Mouse (Mus musculus) hindbrain, embryonic 10.5 days (tissue): ENCODE results near the gene Slc37a4. TPM values are rescaled to one million over a fixed set of nuclear protein-coding genes. Genes with fewer than 3 reads are reported as not detected.
"Not testable (repeated sequence)": the region's sequence is repeated elsewhere in the genome, so short reads cannot be mapped to it uniquely, and the experiment has no call there.

ENCODE experiments used
- DNase-seq: peaks from one replicate; pipeline ENCODE4 v3.0.0-alpha.2; 2017; ENCODE audit warnings: low spot score
- H3K27ac ChIP-seq: fragments of 300-500 bp; sonication (generic); 2 replicates; pipeline ENCODE4 v1.5.1; 2016; ENCODE audit warnings: mild to moderate bottlenecking, moderate library complexity
- H3K27me3 ChIP-seq: fragments of 300-500 bp; sonication (generic); 2 replicates; pipeline ENCODE4 v1.6.1; 2016; ENCODE audit warnings: mild to moderate bottlenecking; ENCODE audit not compliant: poor library complexity, insufficient read depth, severe bottlenecking
- H3K36me3 ChIP-seq: fragments of 300-500 bp; sonication (generic); 2 replicates; pipeline ENCODE4 v1.6.1; 2016; ENCODE audit warnings: mild to moderate bottlenecking, moderate library complexity
- H3K4me1 ChIP-seq: fragments of 300-500 bp; sonication (generic); replicated peaks from 2 replicates; pipeline ENCODE4 v1.6.1; 2016; ENCODE audit warnings: mild to moderate bottlenecking
- H3K4me3 ChIP-seq: fragments of 300-500 bp; sonication (generic); 2 replicates; pipeline ENCODE4 v1.5.1; 2016; ENCODE audit warnings: mild to moderate bottlenecking, moderate library complexity
- H3K9me3 ChIP-seq: fragments of 300-500 bp; sonication (generic); 2 replicates; pipeline ENCODE4 v1.6.1; 2016; ENCODE audit warnings: mild to moderate bottlenecking, moderate library complexity
- WGBS: fragments of 180-500 bp; shearing (Covaris S2); methylation state at CpG from one replicate; pipeline ENCODE4 v1.1.7; 2016; 5-methylcytosine and 5-hydroxymethylcytosine counted together
- polyA plus RNA-seq: library from polyadenylated mRNA; unstranded; fragments of >200 nt; fragmentation: Nextera tagmentation; extraction: Ambion mirVana; gene quantifications from 2 replicates; pipeline ENCODE4 v1.2.1, GENCODE M21; 2016

The Slc37a4 gene
- polyA plus RNA-seq, 1 experiment from 2014 or later = 28.9 TPM

DNA sequence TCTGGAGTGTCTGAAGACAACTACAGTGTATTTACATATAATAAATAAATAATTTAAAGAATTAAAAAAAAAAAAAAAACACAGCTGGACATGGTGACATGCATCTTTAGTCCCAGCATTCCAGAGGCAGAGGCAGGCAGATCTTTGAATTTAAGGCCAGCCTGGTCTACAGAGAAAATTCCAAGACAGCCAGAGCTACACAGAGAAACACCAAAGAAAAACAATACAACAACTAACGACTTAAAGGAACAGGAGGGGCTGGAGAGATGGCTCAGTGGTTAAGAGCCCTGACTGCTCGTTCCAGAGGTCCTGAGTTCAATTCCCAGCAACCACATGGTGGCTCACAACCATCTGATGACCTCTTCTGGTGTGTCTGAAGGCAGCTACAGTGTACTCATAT is 19.3 kb upstream of the Slc37a4 start:
- not testable (repeated sequence) for DNase-seq, H3K27ac ChIP-seq, H3K9me3 ChIP-seq, H3K27me3 ChIP-seq, H3K4me3 ChIP-seq
- WGBS = 93% methylated on average over 2 of the region's 2 CpGs
- Histone ChIP-seq H3K36me3 (peaks cover 20% of the 10 kb centered on the region), H3K4me1 (peaks cover 27% of the 10 kb centered on the region)

DNA sequence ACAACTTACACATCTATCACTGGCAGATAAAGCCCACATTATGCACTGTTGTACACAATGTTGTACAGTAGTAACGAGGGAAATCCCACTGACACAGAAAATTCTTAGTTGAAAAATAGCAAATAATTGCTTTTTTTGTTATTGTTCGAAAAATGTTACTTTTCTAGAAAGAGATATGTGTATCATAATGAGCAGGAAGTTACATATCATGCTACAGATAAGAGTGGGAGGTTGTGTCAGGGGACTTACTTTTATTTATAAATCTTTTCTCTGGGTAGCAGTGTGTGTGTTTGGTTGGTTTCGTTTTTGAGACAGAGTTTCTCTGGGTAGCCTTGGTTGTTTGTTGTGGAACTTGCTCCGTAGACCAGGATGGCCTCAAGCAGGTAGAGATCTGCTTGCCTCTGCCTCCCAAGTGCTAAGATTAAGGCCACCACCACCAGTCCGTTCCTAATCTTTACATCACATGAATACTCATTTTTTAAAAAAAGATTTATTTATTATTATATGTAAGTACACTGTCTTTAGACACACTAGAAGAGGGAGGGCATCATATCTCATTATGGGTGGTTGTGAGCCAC is 18.4 kb upstream of the Slc37a4 start:
- Histone ChIP-seq H3K27me3 (no peaks in the 10 kb centered on the region), H3K9me3 (no peaks in the 10 kb centered on the region), H3K4me3 (peak overlapping the region; percentile 79), H3K36me3 (peaks cover 29% of the 10 kb centered on the region), H3K4me1 (peaks cover 27% of the 10 kb centered on the region), H3K27ac (peak overlapping the region; percentile 95)
- no peak for DNase-seq
- 90% methylated on average over 5 of the region's 5 CpGs for WGBS

DNA sequence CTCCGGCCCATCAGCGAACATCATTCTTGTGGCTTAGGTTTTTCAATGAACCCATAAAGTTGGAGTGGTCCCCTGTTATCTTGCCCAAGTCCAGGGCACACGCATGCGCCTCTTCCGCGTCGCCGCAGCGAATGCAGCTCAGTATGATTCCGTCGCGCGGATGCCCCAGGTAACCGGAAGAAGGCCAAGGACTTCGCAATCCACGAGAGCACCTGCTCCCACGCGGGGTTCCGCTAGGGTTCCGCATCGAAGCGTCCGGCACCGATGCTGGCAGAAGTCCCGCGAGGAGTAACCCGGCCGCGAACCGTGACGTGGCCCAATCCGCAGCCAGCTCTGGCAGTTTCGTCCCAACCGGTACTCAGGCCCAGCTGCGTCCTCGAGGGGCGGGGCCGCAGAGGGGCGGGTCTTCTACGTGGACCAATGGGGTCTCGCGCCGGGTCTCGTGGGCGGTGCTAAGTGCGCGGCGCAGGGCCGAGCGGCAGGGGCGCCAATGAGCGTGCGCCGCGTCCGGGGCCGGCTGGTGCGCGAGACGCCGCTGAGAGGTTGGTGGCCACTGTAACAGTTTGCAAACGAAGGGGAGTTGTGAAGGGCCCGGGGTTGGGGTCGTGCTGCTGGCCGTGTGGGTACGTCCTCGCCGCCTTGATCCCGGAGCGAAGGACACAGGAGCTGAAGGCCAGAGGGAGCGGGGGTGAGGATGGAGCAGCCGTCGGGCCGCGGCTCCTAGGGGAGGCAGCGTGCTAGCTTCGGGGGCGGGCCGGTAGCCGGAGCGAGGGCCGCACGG is 17.4 kb upstream of the Slc37a4 start, which contains the start of gene Hyou1:
TSS of gene Hyou1 (plus strand) at position 437 of the 781 bp plus-strand sequence.
- no peaks in the 10 kb centered on the region for H3K9me3 ChIP-seq
- H3K27me3 ChIP-seq = no peaks in the 10 kb centered on the region
- peaks cover 39% of the 10 kb centered on the region for H3K36me3 ChIP-seq
- H3K27ac ChIP-seq = peak within 1 kb of the TSS; percentile 95
- under 1% methylated on average over 83 of the region's 83 CpGs for WGBS
- peak within 1 kb of the TSS; percentile 79 for H3K4me3 ChIP-seq
- H3K4me1 ChIP-seq = peaks cover 27% of the 10 kb centered on the region
- peak; percentile 100 for DNase-seq

DNA sequence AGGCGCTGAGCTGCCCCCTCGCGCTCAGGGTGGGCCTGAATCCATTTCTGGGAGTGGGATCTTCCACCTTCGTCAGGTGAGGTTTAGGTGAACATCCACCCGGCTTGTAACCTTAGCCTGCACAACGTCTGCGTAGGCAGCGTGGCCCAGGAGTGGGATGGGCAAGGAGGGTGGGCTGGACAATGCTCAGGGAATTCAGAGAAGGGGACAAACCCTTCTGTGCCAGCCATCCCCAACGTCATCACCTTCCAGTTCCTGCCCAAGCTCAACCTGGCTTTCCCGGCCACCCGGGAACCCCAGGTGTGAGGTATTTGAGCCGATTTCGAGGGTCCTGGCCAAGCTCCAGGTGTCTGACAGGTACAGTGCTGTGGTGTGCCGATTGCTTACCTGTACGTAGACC is 16.8 kb upstream of the Slc37a4 start:
- H3K4me3 ChIP-seq = peak overlapping the region; percentile 79
- WGBS = 10% methylated on average over 15 of the region's 15 CpGs
- peaks cover 45% of the 10 kb centered on the region for H3K36me3 ChIP-seq
- no peaks in the 10 kb centered on the region for H3K27me3 ChIP-seq
- H3K9me3 ChIP-seq = no peaks in the 10 kb centered on the region
- H3K4me1 ChIP-seq = peaks cover 27% of the 10 kb centered on the region
- H3K27ac ChIP-seq = peak overlapping the region; percentile 95
- DNase-seq = no peak

DNA sequence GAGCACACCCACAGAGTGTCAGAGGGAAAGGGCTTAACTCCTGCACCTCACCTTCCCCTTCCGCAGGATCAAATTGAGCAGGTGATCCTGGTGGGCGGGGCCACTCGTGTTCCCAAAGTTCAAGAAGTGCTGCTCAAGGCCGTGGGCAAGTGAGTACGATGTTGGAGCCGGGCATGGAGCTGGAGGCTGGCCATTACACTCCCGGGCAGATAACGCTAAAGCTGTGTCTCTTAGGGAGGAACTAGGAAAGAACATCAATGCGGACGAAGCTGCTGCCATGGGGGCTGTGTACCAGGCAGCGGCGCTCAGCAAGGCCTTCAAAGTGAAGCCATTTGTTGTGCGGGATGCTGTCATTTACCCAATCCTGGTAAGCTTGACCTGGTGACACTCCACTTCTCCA is 12.1 kb upstream of the Slc37a4 start:
- Histone ChIP-seq H3K27me3 (no peaks in the 10 kb centered on the region), H3K9me3 (no peaks in the 10 kb centered on the region), H3K4me1 (peaks cover 16% of the 10 kb centered on the region), H3K4me3 (no peak overlapping the region), H3K36me3 (peaks cover 93% of the 10 kb centered on the region), H3K27ac (no peak overlapping the region)
- WGBS = 92% methylated on average over 13 of the region's 13 CpGs
- DNase-seq = no peak

DNA sequence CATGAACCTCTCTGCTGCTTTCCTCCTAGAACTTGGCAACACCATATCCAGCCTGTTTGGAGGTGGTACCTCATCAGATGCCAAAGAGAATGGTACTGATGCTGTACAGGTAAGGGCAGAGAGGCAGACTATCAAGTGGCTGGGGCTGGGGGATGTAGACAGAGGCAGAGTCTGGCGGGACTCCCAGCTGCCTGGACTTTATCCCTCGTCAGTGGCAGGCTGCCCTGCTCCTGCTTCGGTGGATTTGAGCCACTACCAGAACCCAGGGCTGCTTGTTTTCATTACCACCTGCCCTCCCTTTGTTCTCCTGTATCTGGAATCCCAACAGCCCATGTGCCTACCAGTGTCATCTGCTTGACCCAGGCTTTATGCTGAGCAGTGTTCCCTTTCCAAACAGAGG is 9.4 kb upstream of the Slc37a4 start:
- whole genome bisulfite sequencing = 87% methylated on average over 3 of the region's 3 CpGs
- H3K4me3 ChIP-seq = no peak overlapping the region
- H3K27me3 ChIP-seq = no peaks in the 10 kb centered on the region
- H3K27ac ChIP-seq = no peak overlapping the region
- DNase-seq = no peak
- peaks cover 99% of the 10 kb centered on the region for H3K36me3 ChIP-seq
- no peaks in the 10 kb centered on the region for H3K4me1 ChIP-seq
- H3K9me3 ChIP-seq = no peaks in the 10 kb centered on the region

DNA sequence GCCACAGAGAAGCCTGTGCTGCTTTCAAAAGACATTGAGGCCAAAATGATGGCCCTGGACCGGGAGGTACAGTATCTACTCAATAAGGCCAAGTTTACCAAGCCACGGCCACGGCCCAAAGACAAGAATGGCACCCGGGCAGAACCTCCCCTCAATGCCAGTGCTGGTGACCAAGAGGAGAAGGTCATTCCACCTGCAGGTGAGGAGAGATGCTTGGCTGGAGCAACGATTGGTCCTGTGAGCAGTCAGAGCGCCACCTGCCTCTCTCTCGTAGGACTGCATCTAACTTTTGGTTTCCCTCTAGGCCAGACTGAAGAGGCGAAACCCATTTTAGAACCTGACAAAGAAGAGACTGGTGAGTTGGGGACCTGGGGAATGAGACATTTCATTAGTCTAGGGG is 7.4 kb upstream of the Slc37a4 start:
- H3K36me3 ChIP-seq = peaks cover 88% of the 10 kb centered on the region
- H3K27ac ChIP-seq = no peak overlapping the region
- H3K27me3 ChIP-seq = no peaks in the 10 kb centered on the region
- H3K4me1 ChIP-seq = no peaks in the 10 kb centered on the region
- peak; percentile 38 for DNase-seq
- H3K9me3 ChIP-seq = no peaks in the 10 kb centered on the region
- 66% methylated on average over 8 of the region's 8 CpGs for WGBS
- no peak overlapping the region for H3K4me3 ChIP-seq

DNA sequence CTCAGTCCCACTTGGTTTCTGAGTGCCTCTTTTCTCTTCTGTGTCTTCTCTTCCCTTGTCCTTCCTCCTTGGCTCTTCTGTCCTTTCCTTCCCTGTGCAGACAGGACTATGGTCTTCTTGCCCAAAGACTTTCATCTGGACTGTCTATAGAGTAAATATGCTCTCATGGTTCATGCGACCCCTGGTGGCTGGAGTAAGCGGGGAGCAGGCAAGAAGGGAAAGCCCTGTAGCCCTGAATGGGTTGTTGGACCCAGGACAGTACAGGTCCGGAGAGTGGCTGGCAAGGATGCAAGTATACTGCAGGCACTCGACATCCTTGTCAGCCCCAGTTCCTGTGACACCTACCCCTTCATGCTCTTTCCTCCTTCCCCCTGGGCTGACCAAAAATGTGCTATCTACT is 5.2 kb upstream of the Slc37a4 start:
- 45% methylated on average over 4 of the region's 4 CpGs for whole genome bisulfite sequencing
- peaks cover 66% of the 10 kb centered on the region for H3K36me3 ChIP-seq
- H3K9me3 ChIP-seq = no peaks in the 10 kb centered on the region
- DNase-seq = peak; percentile 71
- no peak overlapping the region for H3K27ac ChIP-seq
- peaks cover 5% of the 10 kb centered on the region; the same call in 1 of the 2 replicates for H3K4me1 ChIP-seq
- no peaks in the 10 kb centered on the region for H3K27me3 ChIP-seq
- H3K4me3 ChIP-seq = no peak overlapping the region

DNA sequence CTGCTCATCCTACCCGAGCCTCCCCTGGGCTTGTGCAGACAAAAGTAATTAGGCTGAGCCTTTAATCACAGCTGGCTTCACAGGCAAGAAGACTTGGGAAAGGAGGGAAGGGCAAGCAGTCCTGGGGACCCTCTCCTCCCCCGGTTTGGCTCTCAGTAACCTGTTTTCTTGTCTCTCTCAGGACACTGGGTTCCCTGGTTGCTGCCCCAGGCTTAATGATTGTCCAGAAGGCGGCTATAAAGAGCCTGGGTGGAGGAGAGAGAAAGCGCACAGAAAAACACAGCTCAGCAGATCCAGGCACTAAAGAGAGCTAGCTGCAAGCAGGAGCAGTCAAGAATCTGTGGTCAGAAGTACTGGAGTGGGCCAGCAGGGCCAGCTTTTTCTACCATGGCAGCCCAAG is 1.4 kb downstream of the Slc37a4 start:
- H3K27ac ChIP-seq = peak overlapping the region; percentile 90
- 25% methylated on average over 4 of the region's 4 CpGs for WGBS
- no peak for DNase-seq
- no peaks in the 10 kb centered on the region; the same call in 1 of the 2 replicates for H3K27me3 ChIP-seq
- peaks cover 47% of the 10 kb centered on the region for H3K36me3 ChIP-seq
- peak overlapping the region; percentile 86 for H3K4me3 ChIP-seq
- H3K4me1 ChIP-seq = peaks cover 31% of the 10 kb centered on the region
- H3K9me3 ChIP-seq = no peaks in the 10 kb centered on the region

DNA sequence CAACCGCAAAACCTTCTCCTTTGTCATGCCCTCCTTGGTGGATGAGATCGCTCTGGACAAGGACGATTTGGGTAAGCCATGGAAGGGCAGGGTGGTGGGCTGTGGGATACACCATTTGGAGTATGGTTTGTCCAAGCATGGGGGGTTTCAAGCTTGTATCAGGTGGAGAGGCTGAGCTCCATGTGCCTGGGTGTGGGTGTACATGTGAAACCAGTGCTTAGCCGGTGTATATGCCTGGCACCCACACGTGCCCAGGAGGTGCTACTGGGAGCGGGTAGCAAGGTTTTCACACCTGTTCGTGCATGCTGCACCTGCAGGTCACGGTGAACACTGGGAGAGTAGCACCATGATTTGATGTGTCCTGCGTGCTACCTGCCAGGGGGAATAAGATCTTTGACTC is 1.9 kb downstream of the Slc37a4 start:
- DNase-seq = no peak
- Histone ChIP-seq H3K9me3 (no peaks in the 10 kb centered on the region), H3K4me1 (peaks cover 31% of the 10 kb centered on the region), H3K27ac (peak overlapping the region; percentile 90), H3K27me3 (no peaks in the 10 kb centered on the region; the same call in 1 of the 2 replicates), H3K4me3 (peak overlapping the region; percentile 86; the same call in 1 of the 2 replicates), H3K36me3 (peaks cover 51% of the 10 kb centered on the region)
- WGBS = 88% methylated on average over 9 of the region's 9 CpGs

DNA sequence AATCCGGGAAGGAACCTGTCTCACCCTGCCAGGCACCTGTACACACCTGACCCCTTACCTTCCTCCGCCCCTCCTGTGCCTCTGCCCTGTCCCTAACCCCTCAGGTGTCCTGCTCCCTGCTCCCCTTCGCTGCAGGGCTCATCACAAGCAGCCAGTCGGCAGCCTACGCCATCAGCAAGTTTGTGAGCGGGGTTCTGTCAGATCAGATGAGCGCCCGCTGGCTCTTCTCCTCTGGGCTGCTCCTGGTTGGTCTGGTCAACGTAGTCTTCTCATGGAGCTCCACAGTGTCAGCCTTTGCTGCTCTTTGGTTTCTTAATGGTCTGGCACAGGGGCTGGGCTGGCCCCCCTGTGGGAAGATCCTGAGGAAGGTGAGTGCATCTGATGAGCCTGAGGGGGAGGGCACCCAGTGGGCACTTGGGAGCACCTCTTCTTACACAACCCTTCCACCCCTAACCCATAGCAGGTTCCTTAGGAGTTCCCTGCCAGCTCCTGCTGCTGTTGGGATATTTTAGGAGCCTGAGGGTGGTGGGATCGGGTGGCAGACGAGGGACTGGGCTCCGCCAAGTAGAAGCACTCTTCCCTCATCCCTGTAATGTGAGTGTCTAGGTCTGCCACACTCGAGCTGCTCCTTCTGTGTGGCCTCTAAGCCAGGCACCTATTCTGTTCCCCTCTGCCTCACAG is 2.6 kb downstream of the Slc37a4 start:
- WGBS = 85% methylated on average over 13 of the region's 13 CpGs
- peaks cover 58% of the 10 kb centered on the region for H3K36me3 ChIP-seq
- H3K27ac ChIP-seq = no peak overlapping the region
- H3K9me3 ChIP-seq = no peaks in the 10 kb centered on the region
- no peak for DNase-seq
- no peaks in the 10 kb centered on the region; the same call in 1 of the 2 replicates for H3K27me3 ChIP-seq
- peak overlapping the region; percentile 18 for H3K4me3 ChIP-seq
- peaks cover 31% of the 10 kb centered on the region for H3K4me1 ChIP-seq

DNA sequence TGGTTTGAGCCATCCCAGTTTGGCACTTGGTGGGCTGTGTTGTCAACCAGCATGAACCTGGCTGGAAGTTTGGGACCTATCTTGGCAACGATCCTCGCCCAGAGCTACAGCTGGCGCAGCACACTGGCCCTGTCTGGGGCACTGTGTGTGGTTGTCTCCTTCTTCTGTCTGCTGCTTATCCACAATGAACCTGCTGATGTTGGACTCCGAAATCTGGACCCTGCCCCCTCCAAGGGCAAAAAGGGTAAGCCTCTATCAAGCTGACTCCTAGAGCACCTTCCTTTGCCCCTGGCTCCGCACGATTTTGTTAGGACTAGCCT is 3.1 kb downstream of the Slc37a4 start:
- H3K4me3 ChIP-seq = no peak overlapping the region
- H3K9me3 ChIP-seq = no peaks in the 10 kb centered on the region
- no peak overlapping the region for H3K27ac ChIP-seq
- H3K36me3 ChIP-seq = peaks cover 63% of the 10 kb centered on the region
- 91% methylated on average over 6 of the region's 6 CpGs for WGBS
- no peak for DNase-seq
- no peaks in the 10 kb centered on the region; the same call in 1 of the 2 replicates for H3K27me3 ChIP-seq
- H3K4me1 ChIP-seq = peaks cover 31% of the 10 kb centered on the region

DNA sequence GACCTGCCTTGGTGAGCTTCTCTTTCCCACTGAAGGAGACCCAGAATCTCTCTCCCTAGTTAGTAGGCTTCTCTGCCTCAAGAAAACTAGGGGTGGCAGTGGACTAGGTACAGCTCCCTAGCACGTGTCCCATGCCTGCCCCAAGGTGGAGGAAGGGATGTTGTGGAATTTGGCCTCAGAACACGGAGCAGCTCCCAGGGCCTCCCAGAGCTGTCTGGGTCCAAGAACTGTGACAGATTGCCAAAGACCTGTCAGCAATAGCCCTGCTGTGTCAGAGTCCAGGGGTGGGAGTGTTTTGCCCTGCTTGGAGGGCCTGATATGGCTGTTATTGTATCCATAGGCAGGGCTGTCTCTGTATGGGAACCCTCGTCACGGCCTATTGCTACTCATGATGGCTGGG is 4.4 kb downstream of the Slc37a4 start:
- WGBS = 88% methylated on average over 4 of the region's 4 CpGs
- no peak for DNase-seq
- H3K4me1 ChIP-seq = peaks cover 40% of the 10 kb centered on the region
- H3K27ac ChIP-seq = no peak overlapping the region
- no peaks in the 10 kb centered on the region; the same call in 1 of the 2 replicates for H3K27me3 ChIP-seq
- H3K9me3 ChIP-seq = no peaks in the 10 kb centered on the region
- peaks cover 75% of the 10 kb centered on the region for H3K36me3 ChIP-seq
- H3K4me3 ChIP-seq = no peak overlapping the region
